Mouse (Mus musculus): ENCODE data around the gene Nuf2.

The Nuf2 gene

GRCm38 (mm10) chr1:169462386-169463115 is 68.7 kb downstream of the Nuf2 start:
- DNase-seq = peak; percentile 80

DNA sequence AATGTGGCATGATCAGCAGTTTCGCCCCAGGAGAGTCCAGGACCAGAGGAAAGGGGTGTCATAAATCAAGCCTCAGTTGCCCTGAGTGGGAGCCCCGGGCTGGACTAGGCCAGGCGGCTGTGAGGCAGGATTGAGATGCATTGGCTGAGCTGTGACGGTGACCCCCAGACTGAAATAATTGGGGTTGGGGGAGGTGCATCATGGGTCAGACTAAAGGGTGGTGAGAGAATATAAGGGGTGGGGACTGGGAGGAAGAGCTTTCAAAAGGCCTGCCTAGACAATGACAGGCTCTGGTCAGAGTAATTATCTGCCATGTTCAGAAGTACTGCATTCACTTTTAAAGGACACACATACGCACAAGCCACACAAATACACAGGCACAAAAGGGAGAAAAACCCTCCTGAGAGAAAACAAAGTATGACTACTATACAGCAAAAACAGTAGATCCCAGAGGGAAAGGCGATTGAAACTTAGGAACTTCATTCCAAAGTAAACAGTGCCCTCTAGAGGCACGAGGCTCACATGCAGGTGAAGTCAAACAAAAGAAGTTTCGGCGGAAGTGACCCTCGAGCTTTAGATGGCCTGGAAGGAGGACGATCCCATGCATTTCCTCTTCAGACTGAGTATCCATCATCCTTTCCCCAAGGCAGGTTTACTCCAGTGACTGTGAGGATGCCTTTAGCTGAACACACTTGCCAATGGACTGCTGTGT is 72.0 kb downstream of the Nuf2 start:
- DNase-seq = peak; percentile 48
